Mouse (Mus musculus) limb, embryonic 15.5 days (tissue): ENCODE measurements around the gene Ccdc12. TPM values are rescaled to one million over a fixed set of nuclear protein-coding genes. Genes with fewer than 3 reads are reported as not detected.

Experiments
- ATAC-seq: fragments of 200-750 bp; cut with Nextera tagmentation; 2 replicates; pipeline ENCODE4 v1.8.0; 2017; ENCODE audit warnings: low read depth, moderate TSS enrichment; ENCODE audit not compliant: insufficient number of reproducible peaks, low FRiP score, low TSS enrichment
- H3K27ac ChIP-seq: fragments of 300-500 bp; sonication (generic); 2 replicates; pipeline ENCODE4 v1.5.1; 2015; ENCODE audit warnings: moderate library complexity, mild to moderate bottlenecking, inconsistent platforms
- H3K27me3 ChIP-seq: fragments of 300-500 bp; sonication (generic); 2 replicates; pipeline ENCODE4 v1.6.1; 2015; ENCODE audit warnings: inconsistent platforms
- H3K36me3 ChIP-seq: fragments of 300-500 bp; sonication (generic); 2 replicates; pipeline ENCODE4 v1.6.1; 2015; ENCODE audit warnings: inconsistent platforms
- H3K4me1 ChIP-seq: fragments of 300-500 bp; sonication (generic); 2 replicates; pipeline ENCODE4 v1.6.1; 2015; ENCODE audit warnings: inconsistent platforms
- H3K4me2 ChIP-seq: fragments of 300-500 bp; sonication (generic); 2 replicates; pipeline ENCODE4 v1.6.1; 2015; ENCODE audit warnings: mild to moderate bottlenecking, inconsistent platforms
- H3K4me3 ChIP-seq: fragments of 300-500 bp; sonication (generic); 2 replicates; pipeline ENCODE4 v1.5.1; 2015; ENCODE audit warnings: mild to moderate bottlenecking, inconsistent platforms
- H3K9ac ChIP-seq: fragments of 300-500 bp; sonication (generic); 2 replicates; pipeline ENCODE4 v1.6.1; 2015; ENCODE audit warnings: inconsistent platforms
- H3K9me3 ChIP-seq: fragments of 300-500 bp; sonication (generic); 2 replicates; pipeline ENCODE4 v1.6.1; 2016; ENCODE audit warnings: inconsistent platforms
- WGBS: fragments of 180-500 bp; shearing (Covaris S2); methylation state at CpG from one replicate; pipeline ENCODE4 v1.1.7; 2015; 5-methylcytosine and 5-hydroxymethylcytosine counted together
- microRNA-seq: library from miRNA; unstranded; fragments of <30 nt; microRNA quantifications from one replicate; pipeline ENCODE4, GENCODE M21; 2016
- polyA plus RNA-seq: library from polyadenylated mRNA; unstranded; fragments of >200 nt; fragmentation: Nextera tagmentation; extraction: Ambion mirVana; gene quantifications from 2 replicates; pipeline ENCODE4 v1.2.1, GENCODE M21; 2015

Gene Ccdc12
- polyA plus RNA-seq, 1 experiment from 2014 or later = 116 TPM

- ATAC-seq = peak; percentile 60
- H3K27ac ChIP-seq = peak overlapping the region; percentile 76
- H3K9ac ChIP-seq = no peak overlapping the region
- no peaks in the 10 kb centered on the region for H3K36me3 ChIP-seq
- no peaks in the 10 kb centered on the region for H3K9me3 ChIP-seq
- peaks cover 66% of the 10 kb centered on the region for H3K4me1 ChIP-seq
- 0 out of 2 replicates have a peak, but pooled peaks cover under 1% of the 10 kb centered on the region for H3K27me3 ChIP-seq
- H3K4me2 ChIP-seq = 0 out of 2 replicates have a peak overlapping the region, but pooled peaks have one; percentile 1
- H3K4me3 ChIP-seq = no peak overlapping the region
- 6% methylated on average over 14 of the region's 14 CpGs for WGBS
Measured at GRCm38 (mm10) chr9:110750404-110751187, 94.3 kb downstream of the Ccdc12 start.

GRCm38 (mm10) chr9:110751412-110751811 lies 95.1 kb downstream of the Ccdc12 start:
- Histone ChIP-seq H3K9me3 (no peaks in the 10 kb centered on the region), H3K4me1 (peaks cover 58% of the 10 kb centered on the region), H3K27me3 (no peaks in the 10 kb centered on the region), H3K27ac (peak overlapping the region; percentile 76), H3K4me3 (no peak overlapping the region), H3K9ac (no peak overlapping the region), H3K36me3 (no peaks in the 10 kb centered on the region), H3K4me2 (0 out of 2 replicates have a peak overlapping the region, but pooled peaks have one; percentile 1)
- 65% methylated on average over 5 of the region's 5 CpGs for WGBS
- ATAC-seq = no peak

GRCm38 (mm10) chr9:110752917-110753435 lies 96.7 kb downstream of the Ccdc12 start:
- no peak for ATAC-seq
- peaks cover 51% of the 10 kb centered on the region for H3K4me1 ChIP-seq
- 93% methylated on average over 4 of the region's 4 CpGs for WGBS
- no peak overlapping the region for H3K9ac ChIP-seq
- H3K27ac ChIP-seq = no peak overlapping the region
- H3K9me3 ChIP-seq = no peaks in the 10 kb centered on the region
- H3K27me3 ChIP-seq = no peaks in the 10 kb centered on the region
- H3K4me2 ChIP-seq = no peak overlapping the region
- no peaks in the 10 kb centered on the region for H3K36me3 ChIP-seq
- no peak overlapping the region for H3K4me3 ChIP-seq

- Histone ChIP-seq H3K36me3 (no peaks in the 10 kb centered on the region), H3K4me2 (no peak overlapping the region), H3K9me3 (no peaks in the 10 kb centered on the region), H3K4me3 (no peak overlapping the region), H3K27ac (no peak overlapping the region), H3K9ac (no peak overlapping the region), H3K4me1 (peaks cover 59% of the 10 kb centered on the region), H3K27me3 (no peaks in the 10 kb centered on the region)
- WGBS = 77% methylated on average over 4 of the region's 4 CpGs
- no peak for ATAC-seq
Measured at GRCm38 (mm10) chr9:110753773-110754172, 97.5 kb downstream of the Ccdc12 start.

GRCm38 (mm10) chr9:110757816-110758215 lies 101.5 kb downstream of the Ccdc12 start:
- H3K36me3 ChIP-seq = no peaks in the 10 kb centered on the region
- H3K4me1 ChIP-seq = peaks cover 48% of the 10 kb centered on the region
- H3K27ac ChIP-seq = no peak overlapping the region
- no peaks in the 10 kb centered on the region for H3K9me3 ChIP-seq
- H3K4me2 ChIP-seq = no peak overlapping the region
- H3K4me3 ChIP-seq = no peak overlapping the region
- 73% methylated on average over 5 of the region's 5 CpGs for WGBS
- H3K9ac ChIP-seq = no peak overlapping the region
- ATAC-seq = peak; percentile 13; the same call in 1 of the 2 replicates
- no peaks in the 10 kb centered on the region for H3K27me3 ChIP-seq

GRCm38 (mm10) chr9:110758605-110759004 lies 102.3 kb downstream of the Ccdc12 start:
- ATAC-seq = no peak
- H3K4me2 ChIP-seq = no peak overlapping the region
- H3K9ac ChIP-seq = no peak overlapping the region
- H3K27ac ChIP-seq = peak overlapping the region; percentile 58
- no peaks in the 10 kb centered on the region for H3K9me3 ChIP-seq
- no peak overlapping the region for H3K4me3 ChIP-seq
- H3K36me3 ChIP-seq = no peaks in the 10 kb centered on the region
- H3K4me1 ChIP-seq = peaks cover 51% of the 10 kb centered on the region
- WGBS = 37% methylated on average over 8 of the region's 8 CpGs
- no peaks in the 10 kb centered on the region; the same call in 1 of the 2 replicates for H3K27me3 ChIP-seq

GRCm38 (mm10) chr9:110759265-110759664 lies 103.0 kb downstream of the Ccdc12 start:
- Histone ChIP-seq H3K4me3 (no peak overlapping the region), H3K4me2 (no peak overlapping the region), H3K9ac (no peak overlapping the region), H3K27me3 (no peaks in the 10 kb centered on the region; the same call in 1 of the 2 replicates), H3K9me3 (no peaks in the 10 kb centered on the region), H3K36me3 (no peaks in the 10 kb centered on the region), H3K4me1 (peaks cover 57% of the 10 kb centered on the region), H3K27ac (peak overlapping the region; percentile 58)
- ATAC-seq = no peak
- WGBS = 67% methylated on average over 2 of the region's 2 CpGs

- no peak for ATAC-seq
- H3K9me3 ChIP-seq = no peaks in the 10 kb centered on the region
- H3K4me1 ChIP-seq = peaks cover 55% of the 10 kb centered on the region
- H3K4me2 ChIP-seq = no peak overlapping the region
- H3K27me3 ChIP-seq = no peaks in the 10 kb centered on the region; the same call in 1 of the 2 replicates
- no peaks in the 10 kb centered on the region for H3K36me3 ChIP-seq
- 0 out of 2 replicates have a peak overlapping the region, but pooled peaks have one; percentile 48 for H3K27ac ChIP-seq
- no peak overlapping the region for H3K9ac ChIP-seq
- 79% methylated on average over 8 of the region's 8 CpGs for whole genome bisulfite sequencing
- no peak overlapping the region for H3K4me3 ChIP-seq
Measured at GRCm38 (mm10) chr9:110760886-110761285, 104.6 kb downstream of the Ccdc12 start.

Small RNA genes within 50 kb of the gene (microRNA-seq; reads per million reads assigned to microRNA genes)
- not detected for gene Mir8107

Other genes with a start within 250 kb of the Ccdc12 start
- gene Ptpn23, start 248.3 kb upstream of the Ccdc12 start, polyA plus RNA-seq = 16.5 and 17.1 TPM in 2 replicates
- 4.2 and 9.6 TPM in 2 replicates for gene Ngp, start 236.8 kb upstream of the Ccdc12 start, polyA plus RNA-seq
- gene Klhl18, start 179.8 kb upstream of the Ccdc12 start, polyA plus RNA-seq = 10.5 and 11.3 TPM in 2 replicates
- 0.95 and 1.3 TPM in 2 replicates for gene Kif9, start 179.5 kb upstream of the Ccdc12 start, polyA plus RNA-seq
- 31.9 and 34.0 TPM in 2 replicates for gene Setd2, start 123.9 kb upstream of the Ccdc12 start, polyA plus RNA-seq
- 43.5 and 46.4 TPM in 2 replicates for gene Nradd, start 32.1 kb upstream of the Ccdc12 start, polyA plus RNA-seq
- 5.7 and 5.8 TPM in 2 replicates for gene Nbeal2, start 2.3 kb upstream of the Ccdc12 start, polyA plus RNA-seq
- 16.3 and 125 TPM in 2 replicates for gene Myl3, start 85.4 kb downstream of the Ccdc12 start, polyA plus RNA-seq
- gene Pth1r, start 90.6 kb downstream of the Ccdc12 start, polyA plus RNA-seq = 82.6 and 110 TPM in 2 replicates
- not detected in 2 replicates for gene Prss42, start 141.7 kb downstream of the Ccdc12 start, polyA plus RNA-seq
- gene Prss44, start 157.5 kb downstream of the Ccdc12 start, polyA plus RNA-seq = not detected in 2 replicates
- gene Prss43, start 170.2 kb downstream of the Ccdc12 start, polyA plus RNA-seq = not detected in 2 replicates
- not detected in 2 replicates for gene Prss45, start 178.1 kb downstream of the Ccdc12 start, polyA plus RNA-seq
- not detected in 2 replicates for gene Prss46, start 188.0 kb downstream of the Ccdc12 start, polyA plus RNA-seq
- 0.32 and 0.46 TPM in 2 replicates for gene Prss50, start 201.5 kb downstream of the Ccdc12 start, polyA plus RNA-seq
- 2.8 and 3.7 TPM in 2 replicates for gene Als2cl, start 223.4 kb downstream of the Ccdc12 start, polyA plus RNA-seq
- gene Tmie, start 223.6 kb downstream of the Ccdc12 start, polyA plus RNA-seq = 0.93 and 1.1 TPM in 2 replicates